Mouse (Mus musculus): Measurements from ENCODE around the gene Chsy1.

GRCm38 (mm10) chr7:66215911-66216310 lies 106.6 kb downstream of the Chsy1 start:
- TF ChIP-seq CTCF (IDR thresholded peaks at IDR 0.05; ENCODE audit: low read depth, low read length): no peak
- no peak for TF ChIP-seq POLR2A (IDR thresholded peaks at IDR 0.05; ENCODE audit: borderline replicate concordance, low read depth, low read length)

All from bone marrow macrophage, adult 2 months (primary cell).